Mouse (Mus musculus): Measurements from ENCODE around the gene Gm5129. TPM values are rescaled to one million over a fixed set of nuclear protein-coding genes. Genes with fewer than 3 reads are reported as not detected.
"Not testable (repeated sequence)": the region's sequence is repeated elsewhere in the genome, so short reads cannot be mapped to it uniquely, and the experiment has no call there.

Gene Gm5129
- not detected in 2 replicates for polyA plus RNA-seq (2014; fragmentation: Nextera tagmentation; extraction: Ambion mirVana)

DNA sequence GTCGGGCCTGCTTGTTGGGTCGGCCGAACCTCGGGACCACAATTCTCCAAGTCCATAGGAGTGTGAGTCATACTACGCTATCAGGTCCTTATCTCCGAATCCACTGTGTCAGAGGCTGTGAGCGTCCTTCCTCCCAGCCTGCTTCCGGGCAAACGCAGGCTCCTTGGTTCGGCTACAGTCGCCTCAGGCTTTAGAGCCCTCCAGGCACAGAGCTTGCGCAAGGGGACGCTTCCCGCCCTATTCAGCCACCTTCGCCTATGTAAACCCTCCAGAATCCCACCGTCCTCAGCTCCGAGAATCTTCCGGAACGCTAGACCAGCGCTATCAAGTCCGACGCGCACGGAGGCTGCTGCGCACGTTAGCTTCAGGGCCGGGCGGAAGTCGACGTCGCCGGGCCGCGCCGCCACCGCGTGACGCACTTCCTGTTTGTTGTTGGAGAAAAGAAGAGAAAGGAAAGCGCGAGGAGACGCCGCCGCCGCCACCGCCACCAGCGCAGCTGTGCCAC lies at the start of gene Gm5129, which contains the start of gene Dnajb6:
Gene Gm5129 (minus strand): TSS at position 380 of the 505 bp plus-strand sequence.
Gene Dnajb6 (plus strand): TSS at position 132 of the 505 bp plus-strand sequence.
- peak within 1 kb of the TSS; percentile 83 for H3K27ac ChIP-seq (ENCODE audit: low read depth, low read length)
- H3K4me2 ChIP-seq (ENCODE audit: low read depth, low read length): peak within 1 kb of the TSS; percentile 92
- H3K9me3 ChIP-seq (ENCODE audit: control insufficient read depth, low read length): no peaks in the 10 kb centered on the region
- peak within 1 kb of the TSS; percentile 89 for H3K4me3 ChIP-seq (ENCODE audit: low read depth, low read length)
- H3K9ac ChIP-seq (replicated peaks; ENCODE audit: low read depth, low read length): peak within 1 kb of the TSS; percentile 77
- H3K27me3 ChIP-seq (ENCODE audit: control insufficient read depth, insufficient read depth, low read length): no peaks in the 10 kb centered on the region
- no peaks in the 10 kb centered on the region for H3K36me3 ChIP-seq (ENCODE audit: control insufficient read depth, insufficient read depth, low read length)
- WGBS: under 1% methylated on average over 46 of the region's 46 CpGs
- peak; percentile 99 for ATAC-seq (ENCODE audit: low read depth)
- H3K4me1 ChIP-seq (ENCODE audit: control insufficient read depth, insufficient read depth, low read length): peaks cover 16% of the 10 kb centered on the region; the same call in 1 of the 2 replicates

DNA sequence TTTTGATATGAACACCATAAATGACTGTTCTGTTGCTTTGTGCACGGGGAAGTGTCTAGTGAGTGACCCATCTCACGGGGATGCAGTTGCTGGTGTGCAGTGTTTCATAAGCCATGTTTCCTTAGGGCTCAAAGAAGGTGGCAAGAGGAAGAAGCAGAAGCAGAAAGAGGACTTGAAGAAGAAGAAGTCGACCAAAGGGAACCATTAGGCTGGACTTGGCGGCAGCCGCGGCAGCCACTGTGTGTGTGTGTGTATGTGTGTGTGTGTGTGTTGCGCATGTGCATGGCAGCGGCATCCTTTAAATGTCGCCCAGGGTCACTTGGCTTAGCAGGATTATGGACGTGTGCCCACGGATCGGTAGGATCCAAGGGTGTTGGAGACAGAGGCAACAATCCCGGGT lies 49.2 kb upstream of the Gm5129 start:
- H3K9ac ChIP-seq (replicated peaks; ENCODE audit: low read depth, low read length); H3K4me1 ChIP-seq (ENCODE audit: control insufficient read depth, insufficient read depth, low read length); H3K27me3 ChIP-seq (ENCODE audit: control insufficient read depth, insufficient read depth, low read length); H3K9me3 ChIP-seq (ENCODE audit: control insufficient read depth, low read length); H3K27ac ChIP-seq (ENCODE audit: low read depth, low read length); ATAC-seq (ENCODE audit: low read depth); H3K36me3 ChIP-seq (ENCODE audit: control insufficient read depth, insufficient read depth, low read length); H3K4me3 ChIP-seq (ENCODE audit: low read depth, low read length); H3K4me2 ChIP-seq (ENCODE audit: low read depth, low read length): not testable (repeated sequence)
- 90% methylated on average over 7 of the region's 13 CpGs for WGBS

DNA sequence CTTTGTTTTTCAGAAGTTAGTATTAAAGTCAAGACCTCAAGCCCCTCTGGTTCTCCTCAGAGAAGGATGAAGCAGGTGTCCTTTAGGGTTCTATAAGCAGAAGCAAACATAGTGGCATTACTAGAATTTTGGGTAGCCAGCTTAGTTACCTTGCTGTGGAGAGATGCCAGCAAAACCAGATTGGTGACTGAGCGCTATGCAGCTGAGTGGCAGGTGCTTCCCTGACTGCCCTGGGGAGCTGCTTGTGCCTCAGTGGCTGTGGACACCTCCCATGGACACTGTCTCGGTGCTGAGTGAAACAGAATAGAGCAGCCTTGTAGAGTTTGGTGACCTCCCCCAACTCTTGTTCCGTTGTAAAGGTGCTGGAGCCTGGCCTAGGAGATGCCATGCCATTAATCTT lies 46.5 kb upstream of the Gm5129 start:
- no peak for ATAC-seq (ENCODE audit: low read depth)
- Histone ChIP-seq H3K27me3 (ENCODE audit: control insufficient read depth, insufficient read depth, low read length) (no peaks in the 10 kb centered on the region), H3K4me3 (ENCODE audit: low read depth, low read length) (no peak overlapping the region), H3K27ac (ENCODE audit: low read depth, low read length) (no peak overlapping the region), H3K4me1 (ENCODE audit: control insufficient read depth, insufficient read depth, low read length) (no peaks in the 10 kb centered on the region), H3K9ac (replicated peaks; ENCODE audit: low read depth, low read length) (no peak overlapping the region), H3K36me3 (ENCODE audit: control insufficient read depth, insufficient read depth, low read length) (no peaks in the 10 kb centered on the region; the same call in 1 of the 2 replicates), H3K9me3 (ENCODE audit: control insufficient read depth, low read length) (no peaks in the 10 kb centered on the region), H3K4me2 (ENCODE audit: low read depth, low read length) (no peak overlapping the region)
- 88% methylated on average over 3 of the region's 3 CpGs for WGBS

DNA sequence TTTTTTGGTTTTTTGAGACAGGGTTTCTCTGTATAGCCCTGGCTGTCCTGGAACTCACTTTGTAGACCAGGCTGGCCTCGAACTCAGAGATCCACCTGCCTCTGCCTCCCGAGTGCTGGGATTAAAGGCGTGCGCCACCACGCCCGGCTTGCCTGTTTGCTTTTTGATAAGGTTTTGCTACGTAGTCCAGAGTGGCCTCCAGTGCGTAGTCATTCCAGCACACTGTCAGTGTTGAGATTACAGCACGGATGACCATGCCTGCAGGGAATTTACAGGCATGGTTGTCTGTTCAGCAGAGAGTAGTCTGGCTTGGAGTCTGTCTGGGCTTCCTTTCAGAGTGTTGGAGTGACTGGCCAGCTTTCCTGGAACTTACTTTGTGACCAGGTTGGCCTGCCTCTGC lies 44.0 kb upstream of the Gm5129 start:
- H3K9me3 ChIP-seq (ENCODE audit: control insufficient read depth, low read length); H3K9ac ChIP-seq (replicated peaks; ENCODE audit: low read depth, low read length); H3K4me3 ChIP-seq (ENCODE audit: low read depth, low read length); H3K27me3 ChIP-seq (ENCODE audit: control insufficient read depth, insufficient read depth, low read length); H3K4me1 ChIP-seq (ENCODE audit: control insufficient read depth, insufficient read depth, low read length); H3K4me2 ChIP-seq (ENCODE audit: low read depth, low read length); H3K36me3 ChIP-seq (ENCODE audit: control insufficient read depth, insufficient read depth, low read length); H3K27ac ChIP-seq (ENCODE audit: low read depth, low read length); ATAC-seq (ENCODE audit: low read depth): not testable (repeated sequence)
- over 99% methylated on average over 8 of the region's 9 CpGs for WGBS

DNA sequence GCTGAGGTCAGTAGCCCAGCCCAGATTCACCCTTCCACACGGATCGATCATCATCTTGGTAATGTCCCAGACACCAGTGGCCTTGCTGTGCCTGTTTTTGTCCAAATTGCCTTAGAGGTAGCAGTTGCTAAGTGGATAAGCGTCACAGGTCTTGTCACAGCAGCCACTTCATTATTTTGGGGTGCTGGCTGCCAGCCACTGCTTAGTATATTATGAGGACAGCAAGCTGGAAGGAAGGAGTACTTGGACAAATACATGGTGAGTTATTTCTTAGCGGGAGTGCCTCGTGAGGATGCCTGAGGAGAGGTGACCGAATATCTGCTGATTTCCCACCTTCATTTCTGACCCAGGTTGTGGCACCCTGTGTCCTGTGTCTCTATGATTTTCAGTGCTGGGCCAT lies 42.3 kb upstream of the Gm5129 start:
- H3K27ac ChIP-seq (ENCODE audit: low read depth, low read length): no peak overlapping the region
- ATAC-seq (ENCODE audit: low read depth): no peak
- H3K27me3 ChIP-seq (ENCODE audit: control insufficient read depth, insufficient read depth, low read length): no peaks in the 10 kb centered on the region
- H3K36me3 ChIP-seq (ENCODE audit: control insufficient read depth, insufficient read depth, low read length): no peaks in the 10 kb centered on the region; the same call in 1 of the 2 replicates
- no peak overlapping the region for H3K4me3 ChIP-seq (ENCODE audit: low read depth, low read length)
- no peak overlapping the region for H3K4me2 ChIP-seq (ENCODE audit: low read depth, low read length)
- 95% methylated on average over 6 of the region's 6 CpGs for WGBS
- H3K4me1 ChIP-seq (ENCODE audit: control insufficient read depth, insufficient read depth, low read length): no peaks in the 10 kb centered on the region
- no peaks in the 10 kb centered on the region for H3K9me3 ChIP-seq (ENCODE audit: control insufficient read depth, low read length)
- no peak overlapping the region for H3K9ac ChIP-seq (replicated peaks; ENCODE audit: low read depth, low read length)

- Histone ChIP-seq H3K36me3 (ENCODE audit: control insufficient read depth, insufficient read depth, low read length) (no peaks in the 10 kb centered on the region; the same call in 1 of the 2 replicates), H3K9ac (replicated peaks; ENCODE audit: low read depth, low read length) (no peak overlapping the region), H3K4me1 (ENCODE audit: control insufficient read depth, insufficient read depth, low read length) (no peaks in the 10 kb centered on the region), H3K9me3 (ENCODE audit: control insufficient read depth, low read length) (no peaks in the 10 kb centered on the region), H3K4me3 (ENCODE audit: low read depth, low read length) (no peak overlapping the region), H3K27ac (ENCODE audit: low read depth, low read length) (no peak overlapping the region), H3K4me2 (ENCODE audit: low read depth, low read length) (no peak overlapping the region), H3K27me3 (ENCODE audit: control insufficient read depth, insufficient read depth, low read length) (no peaks in the 10 kb centered on the region)
- no peak for ATAC-seq (ENCODE audit: low read depth)
- 93% methylated on average over 5 of the region's 5 CpGs for WGBS
Measured at GRCm38 (mm10) chr5:29775437-29775836, 39.7 kb upstream of the Gm5129 start.

DNA sequence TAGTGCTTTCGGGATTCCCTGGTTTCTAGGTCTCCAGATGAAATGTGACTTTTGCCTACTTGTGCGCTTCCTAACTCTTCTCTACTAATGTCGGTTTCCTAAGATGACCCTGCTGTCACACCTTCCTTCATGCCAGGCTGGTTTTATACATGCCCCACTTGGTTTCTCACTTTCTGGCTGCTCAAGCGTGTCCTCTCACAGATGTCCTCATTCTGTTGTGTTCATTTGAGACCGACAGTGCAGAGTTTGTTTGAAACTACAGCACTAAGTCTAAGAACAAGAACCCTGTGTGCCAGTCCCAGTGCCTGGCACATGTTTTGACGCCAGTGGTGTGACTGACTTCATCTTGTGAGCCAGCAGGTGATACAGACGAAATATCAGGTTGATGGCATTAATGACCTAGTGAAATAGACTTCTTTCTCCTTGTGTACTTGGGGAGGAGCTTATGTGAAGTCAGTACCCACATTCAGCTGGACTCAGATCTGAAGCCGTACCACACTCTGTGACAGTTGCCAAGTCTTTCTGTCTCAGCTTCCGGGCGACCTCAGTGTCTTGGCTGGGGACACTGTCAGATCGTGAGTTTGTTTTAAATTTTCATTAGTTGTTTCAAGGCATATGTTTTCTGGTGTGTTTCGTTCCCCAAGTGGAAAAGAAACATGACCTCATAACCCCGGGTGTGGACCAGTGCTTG lies 37.9 kb upstream of the Gm5129 start:
- no peaks in the 10 kb centered on the region for H3K27me3 ChIP-seq (ENCODE audit: control insufficient read depth, insufficient read depth, low read length)
- no peaks in the 10 kb centered on the region; the same call in 1 of the 2 replicates for H3K36me3 ChIP-seq (ENCODE audit: control insufficient read depth, insufficient read depth, low read length)
- no peak overlapping the region for H3K4me2 ChIP-seq (ENCODE audit: low read depth, low read length)
- WGBS: 91% methylated on average over 13 of the region's 13 CpGs
- no peaks in the 10 kb centered on the region for H3K9me3 ChIP-seq (ENCODE audit: control insufficient read depth, low read length)
- no peak for ATAC-seq (ENCODE audit: low read depth)
- H3K9ac ChIP-seq (replicated peaks; ENCODE audit: low read depth, low read length): no peak overlapping the region
- H3K27ac ChIP-seq (ENCODE audit: low read depth, low read length): no peak overlapping the region
- H3K4me3 ChIP-seq (ENCODE audit: low read depth, low read length): no peak overlapping the region
- no peaks in the 10 kb centered on the region for H3K4me1 ChIP-seq (ENCODE audit: control insufficient read depth, insufficient read depth, low read length)

- no peak for ATAC-seq (ENCODE audit: low read depth)
- Histone ChIP-seq H3K4me1 (ENCODE audit: control insufficient read depth, insufficient read depth, low read length) (no peaks in the 10 kb centered on the region), H3K4me2 (ENCODE audit: low read depth, low read length) (no peak overlapping the region), H3K4me3 (ENCODE audit: low read depth, low read length) (no peak overlapping the region), H3K36me3 (ENCODE audit: control insufficient read depth, insufficient read depth, low read length) (no peaks in the 10 kb centered on the region; the same call in 1 of the 2 replicates), H3K27ac (ENCODE audit: low read depth, low read length) (no peak overlapping the region), H3K9ac (replicated peaks; ENCODE audit: low read depth, low read length) (no peak overlapping the region), H3K9me3 (ENCODE audit: control insufficient read depth, low read length) (no peaks in the 10 kb centered on the region), H3K27me3 (ENCODE audit: control insufficient read depth, insufficient read depth, low read length) (no peaks in the 10 kb centered on the region)
- WGBS: 80% methylated on average over 4 of the region's 4 CpGs
Measured at GRCm38 (mm10) chr5:29772651-29773330, 37.1 kb upstream of the Gm5129 start.

DNA sequence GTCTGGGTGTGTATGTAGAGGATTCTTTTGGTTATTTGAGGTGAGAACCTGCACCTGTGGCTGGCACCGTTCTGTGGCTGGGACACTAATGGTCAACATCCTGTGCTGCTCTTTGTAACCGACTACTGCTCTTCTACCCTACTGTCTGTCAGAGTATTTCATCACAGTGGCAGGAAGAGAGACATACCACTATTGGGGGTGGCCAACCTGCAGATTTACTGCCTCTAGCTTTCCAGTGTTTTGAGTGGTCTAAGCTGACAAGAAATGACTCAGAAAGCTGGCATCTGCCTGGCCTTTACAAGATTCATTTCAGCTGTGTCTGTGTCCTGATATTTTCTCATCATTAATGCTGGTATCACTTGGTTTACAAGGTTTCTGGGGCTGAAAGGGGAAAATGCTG lies 36.3 kb upstream of the Gm5129 start:
- no peak overlapping the region for H3K4me3 ChIP-seq (ENCODE audit: low read depth, low read length)
- no peaks in the 10 kb centered on the region for H3K4me1 ChIP-seq (ENCODE audit: control insufficient read depth, insufficient read depth, low read length)
- H3K4me2 ChIP-seq (ENCODE audit: low read depth, low read length): no peak overlapping the region
- H3K36me3 ChIP-seq (ENCODE audit: control insufficient read depth, insufficient read depth, low read length): no peaks in the 10 kb centered on the region; the same call in 1 of the 2 replicates
- 84% methylated on average over 2 of the region's 2 CpGs for WGBS
- no peaks in the 10 kb centered on the region for H3K27me3 ChIP-seq (ENCODE audit: control insufficient read depth, insufficient read depth, low read length)
- H3K9ac ChIP-seq (replicated peaks; ENCODE audit: low read depth, low read length): no peak overlapping the region
- no peak for ATAC-seq (ENCODE audit: low read depth)
- no peak overlapping the region; the same call in 1 of the 2 replicates for H3K27ac ChIP-seq (ENCODE audit: low read depth, low read length)
- H3K9me3 ChIP-seq (ENCODE audit: control insufficient read depth, low read length): no peaks in the 10 kb centered on the region
